Mouse (Mus musculus) testis, adult 2 months (tissue): Measurements from ENCODE around the gene Gm21698. TPM values are rescaled to one million over a fixed set of nuclear protein-coding genes. Genes with fewer than 3 reads are reported as not detected.

Experiments used
- polyA plus RNA-seq: library from polyadenylated mRNA; depleted of rRNA; stranded (reverse); fragments of >200 nt; gene quantifications from 2 replicates; pipeline ENCODE4 v1.2.3, GENCODE M21; 2012; rRNA removed

The Gm21698 gene
- polyA plus RNA-seq, 1 experiment = 2.1 TPM

Other genes starting within 250 kb of the Gm21698 start
- 1.7 and 2.0 TPM in 2 replicates for gene Actr3b, start 228.7 kb downstream of the Gm21698 start, polyA plus RNA-seq
- 2.6 and 4.1 TPM in 2 replicates for gene Gm21663, start 46.3 kb downstream of the Gm21698 start, polyA plus RNA-seq
- gene Gm21671, start 34.2 kb downstream of the Gm21698 start, polyA plus RNA-seq = 0.49 and 0.73 TPM in 2 replicates
- gene Gm21680, start 16.0 kb downstream of the Gm21698 start, polyA plus RNA-seq = 0.57 and 0.96 TPM in 2 replicates
- 0.90 and 1.2 TPM in 2 replicates for gene Gm1979, start 16.1 kb upstream of the Gm21698 start, polyA plus RNA-seq
- gene Gm5862, start 34.3 kb upstream of the Gm21698 start, polyA plus RNA-seq = 1.6 and 2.3 TPM in 2 replicates
- gene Speer4a, start 50.9 kb upstream of the Gm21698 start, polyA plus RNA-seq = 1.4 and 1.7 TPM in 2 replicates
- gene Gm7347, start 69.9 kb upstream of the Gm21698 start, polyA plus RNA-seq = 1.2 and 1.8 TPM in 2 replicates
- 0.61 and 0.96 TPM in 2 replicates for gene Gm10471, start 100.6 kb upstream of the Gm21698 start, polyA plus RNA-seq
- 1.8 and 2.2 TPM in 2 replicates for gene 5031410I06Rik, start 116.7 kb upstream of the Gm21698 start, polyA plus RNA-seq
- gene Gm10220, start 132.8 kb upstream of the Gm21698 start, polyA plus RNA-seq = 2.3 and 2.8 TPM in 2 replicates